Mouse (Mus musculus): ENCODE data around the gene Efna3.

The Efna3 gene

GRCm38 (mm10) chr3:89322514-89323165 is at the start of gene Efna3:
Gene Efna3, minus strand, starts transcription at chr3:89322965.
- peak; percentile 86 for DNase-seq

- no peak for DNase-seq
These were observed 44.6 kb upstream of the Efna3 start for GRCm38 (mm10) chr3:89367338-89367737.

GRCm38 (mm10) chr3:89365486-89366414 is 43.0 kb upstream of the Efna3 start:
- no peak for DNase-seq

- DNase-seq = no peak
These were observed 42.4 kb upstream of the Efna3 start, which contains the start of gene Dcst1 for GRCm38 (mm10) chr3:89365153-89365485. Gene Dcst1, minus strand, starts transcription at chr3:89365253.

- no peak for DNase-seq
These were observed 41.9 kb upstream of the Efna3 start for GRCm38 (mm10) chr3:89364631-89365030.

DNA sequence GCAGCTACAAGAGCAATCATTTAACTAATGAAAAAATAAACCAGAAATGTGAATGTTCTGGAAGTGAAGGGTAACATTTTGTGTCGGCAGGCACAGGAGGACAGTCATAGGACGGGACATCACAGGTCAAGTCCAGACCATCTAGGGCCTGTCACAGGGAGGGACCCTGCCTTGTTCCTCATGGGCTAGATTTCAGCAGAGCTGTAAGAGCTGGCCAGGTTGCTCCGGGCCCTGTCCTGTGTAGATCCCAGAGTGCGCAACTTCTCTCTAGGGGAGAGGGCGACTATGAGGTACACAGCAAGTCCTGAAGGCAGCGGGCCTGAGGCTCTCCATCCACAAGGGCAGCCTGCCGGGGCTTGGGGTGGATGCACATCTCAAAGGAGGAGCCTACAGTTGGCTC is 38.9 kb upstream of the Efna3 start, which contains the start of gene Dcst2:
Gene Dcst2 (plus strand): TSS at position 301 of the 400 bp plus-strand sequence.
- DNase-seq = no peak

DNA sequence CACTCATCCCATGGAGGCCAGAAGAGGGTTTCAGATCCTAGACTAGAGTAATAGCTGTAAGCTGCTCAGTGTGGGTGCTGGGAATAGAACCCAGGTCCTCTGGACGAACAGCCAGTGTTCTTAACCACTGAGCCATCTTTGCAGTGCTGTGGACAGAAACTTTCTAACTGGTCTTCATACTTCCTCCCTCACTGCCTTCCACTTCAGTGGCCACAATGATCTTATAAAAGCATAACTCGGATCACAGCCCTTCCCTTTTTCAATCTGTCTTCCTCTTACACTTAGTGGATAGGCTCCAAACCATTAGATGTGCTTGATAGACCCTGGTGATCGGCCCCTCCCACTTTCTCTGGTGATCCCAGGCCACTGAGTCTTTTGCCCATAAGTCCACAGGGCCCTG is 37.5 kb upstream of the Efna3 start:
- DNase-seq = no peak

- no peak for DNase-seq
These were observed 36.9 kb upstream of the Efna3 start for GRCm38 (mm10) chr3:89359630-89360029.

- DNase-seq = no peak
These were observed 33.3 kb upstream of the Efna3 start for GRCm38 (mm10) chr3:89356029-89356428.

GRCm38 (mm10) chr3:89355512-89355902 is 32.7 kb upstream of the Efna3 start:
- DNase-seq = peak; percentile 46

- peak; percentile 91 for DNase-seq
These were observed 32.2 kb upstream of the Efna3 start for GRCm38 (mm10) chr3:89354816-89355511.

- peak; percentile 55 for DNase-seq
These were observed 28.5 kb upstream of the Efna3 start for GRCm38 (mm10) chr3:89351271-89351670.

DNA sequence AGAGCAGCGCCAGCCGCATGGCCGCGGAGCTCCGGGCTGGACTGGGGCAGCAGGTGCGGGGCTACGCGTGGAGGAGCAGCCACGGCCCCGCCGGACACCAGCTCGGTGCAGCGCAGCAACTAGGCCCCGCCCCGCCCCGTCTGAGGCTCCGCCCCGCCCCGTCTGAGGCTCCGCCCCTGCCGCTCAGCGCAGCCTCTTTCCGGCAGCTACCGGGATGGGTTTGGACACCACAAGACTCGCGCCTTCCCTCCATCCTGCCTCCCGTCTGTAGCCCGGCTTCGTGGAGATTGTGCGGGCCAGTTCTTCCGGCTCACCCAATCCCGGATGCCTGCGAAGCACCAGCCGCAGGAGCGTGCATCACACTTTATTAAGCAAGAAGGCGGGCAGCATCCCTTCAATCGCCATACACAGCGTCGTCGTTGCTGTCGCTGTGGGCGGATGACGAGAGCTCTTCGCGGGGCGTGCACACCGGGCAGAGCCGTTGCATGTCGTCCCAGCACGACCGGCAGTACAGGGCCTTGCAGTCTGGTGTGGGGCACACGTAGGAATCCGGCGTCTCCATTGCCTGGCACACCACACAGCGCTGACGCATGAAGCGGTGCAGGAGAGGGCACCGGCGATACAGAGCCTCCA is 27.2 kb upstream of the Efna3 start, which contains the start of gene Adam15:
Gene Adam15 (minus strand): TSS at position 128 of the 633 bp plus-strand sequence.
- peak; percentile 95 for DNase-seq

GRCm38 (mm10) chr3:89348911-89349868 is 26.4 kb upstream of the Efna3 start:
- DNase-seq = peak; percentile 79

GRCm38 (mm10) chr3:89347916-89348315 is 25.2 kb upstream of the Efna3 start:
- peak; percentile 61 for DNase-seq

DNA sequence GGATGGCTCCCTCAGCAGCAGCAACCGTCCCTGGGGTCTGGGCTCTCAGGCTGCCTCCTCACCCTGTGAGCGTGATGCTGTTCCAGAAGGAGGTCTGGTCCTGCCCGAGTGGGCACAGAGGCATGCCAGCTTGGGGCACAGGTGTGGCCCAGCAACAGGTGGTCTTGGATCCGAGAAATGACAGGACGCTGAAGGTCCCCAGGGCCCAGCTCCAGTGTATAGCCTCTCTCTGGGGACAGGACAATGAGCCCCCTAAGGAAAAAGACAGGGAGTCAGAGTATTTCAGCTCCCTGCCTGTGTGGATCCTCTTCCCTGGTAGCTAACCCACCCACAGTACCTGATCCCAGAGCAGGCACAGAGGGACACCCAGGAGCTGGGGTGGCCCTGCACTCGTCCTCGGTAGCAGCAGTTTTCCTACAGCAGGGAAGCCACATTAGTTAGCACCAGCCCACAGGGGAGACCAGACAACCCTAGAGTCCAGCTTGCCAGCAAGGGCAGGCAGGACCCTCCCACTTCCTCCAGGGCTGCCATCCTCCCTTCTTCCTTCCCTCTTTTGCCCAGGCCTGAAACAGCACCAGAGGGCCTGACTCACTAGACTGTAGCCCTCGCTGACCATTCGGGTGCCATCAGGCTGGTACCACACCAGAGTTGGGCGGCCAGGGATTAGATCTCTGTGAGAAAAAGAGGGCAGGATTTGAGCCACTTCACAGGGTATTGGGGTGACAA is 24.2 kb upstream of the Efna3 start:
- DNase-seq = no peak

DNA sequence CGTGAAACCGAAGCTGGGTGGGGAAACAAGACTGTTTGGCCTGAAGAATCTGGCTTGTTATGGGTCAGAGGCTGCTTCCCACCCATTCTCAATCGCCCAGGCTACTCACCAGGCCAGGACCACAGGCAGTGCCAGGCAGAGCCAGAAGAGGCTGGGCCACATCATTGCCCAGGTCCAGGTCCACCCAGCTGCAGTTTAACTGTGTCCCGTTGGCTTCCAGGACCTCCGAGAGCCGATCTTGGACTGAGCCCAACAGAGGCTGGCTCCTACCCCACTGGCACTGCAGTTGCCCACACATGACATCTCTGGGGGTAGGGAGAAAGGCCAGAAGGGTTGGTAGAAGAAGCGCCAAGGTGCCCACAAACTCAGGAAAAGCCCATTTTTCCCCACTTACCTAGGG is 20.5 kb upstream of the Efna3 start:
- DNase-seq = no peak

DNA sequence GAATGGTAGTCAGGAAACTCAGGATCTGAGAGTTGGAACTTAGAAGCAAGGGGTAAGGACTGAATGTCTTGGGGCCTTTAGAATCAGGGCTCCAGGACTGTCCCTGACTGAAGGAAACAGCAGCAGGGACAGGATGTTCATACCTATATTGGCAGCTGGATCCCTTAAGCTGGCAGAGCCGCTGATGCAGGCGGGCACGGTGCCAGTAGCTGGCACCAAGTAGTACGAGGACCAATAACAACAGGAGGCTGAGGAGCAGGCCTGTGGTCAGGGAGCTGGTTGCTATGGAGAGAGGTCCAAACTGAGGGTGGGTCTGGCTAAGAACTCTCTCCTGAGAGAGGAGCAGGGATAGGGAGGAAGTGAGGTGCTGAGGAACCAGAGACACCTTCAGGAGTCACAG is 19.0 kb upstream of the Efna3 start:
- no peak for DNase-seq

DNA sequence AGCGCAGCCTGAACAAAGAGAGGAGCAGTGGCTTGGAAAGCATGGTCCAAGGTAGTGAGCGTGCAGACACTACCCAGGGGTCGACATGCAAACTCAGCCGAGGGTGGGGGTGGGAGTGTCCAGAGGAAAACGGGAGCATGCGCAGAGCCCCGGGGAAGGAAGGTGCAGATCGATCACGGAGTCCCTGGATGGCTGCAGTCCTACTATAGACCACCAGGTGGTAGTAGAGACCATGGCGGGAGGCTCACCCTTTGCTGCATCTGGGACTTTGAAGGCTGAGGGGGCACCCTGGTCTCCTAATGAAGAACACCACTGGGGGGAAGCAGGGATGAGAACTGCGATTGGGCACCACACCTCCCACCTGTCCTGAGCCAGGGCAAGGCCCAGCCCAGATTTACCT is 17.7 kb upstream of the Efna3 start:
- DNase-seq = peak; percentile 77

GRCm38 (mm10) chr3:89339416-89339815 is 16.7 kb upstream of the Efna3 start:
- DNase-seq = peak; percentile 76

All from kidney, postnatal 14 days (tissue).